Mouse (Mus musculus) ES-Bruce4 (cell line): ENCODE results near the gene Sos2.

Experiments used
- CTCF ChIP-seq: IDR thresholded peaks from one replicate; pipeline ENCODE4 v1.8.1; 2011; ENCODE audit warnings: low read depth, low read length
- POLR2A ChIP-seq: IDR thresholded peaks from one replicate; pipeline ENCODE4 v1.8.1; 2011; ENCODE audit warnings: low read length; ENCODE audit not compliant: insufficient read depth

GRCm38 (mm10) chr12:69696746-69697145 lies 15.1 kb upstream of the Sos2 start:
- TF ChIP-seq CTCF (peak; percentile 10), POLR2A (no peak)
